Mouse (Mus musculus): ENCODE results near the gene Tle6.

Gene Tle6

GRCm38 (mm10) chr10:81562411-81562810 lies 38.5 kb downstream of the Tle6 start:
- no peak for DNase-seq (ENCODE audit: low spot score)

GRCm38 (mm10) chr10:81560719-81561459 lies 40.0 kb downstream of the Tle6 start:
- DNase-seq (ENCODE audit: low spot score): peak; percentile 42

GRCm38 (mm10) chr10:81559627-81560539 lies 41.0 kb downstream of the Tle6 start:
- DNase-seq (ENCODE audit: low spot score): peak; percentile 23

GRCm38 (mm10) chr10:81559163-81559626 lies 41.7 kb downstream of the Tle6 start, which contains the start of gene Aes:
Aes (plus strand) TSS chr10:81559488.
- peak; percentile 31 for DNase-seq (ENCODE audit: low spot score)

GRCm38 (mm10) chr10:81557491-81557890 lies 43.4 kb downstream of the Tle6 start:
- no peak for DNase-seq (ENCODE audit: low spot score)

GRCm38 (mm10) chr10:81556282-81556681 lies 44.6 kb downstream of the Tle6 start:
- DNase-seq (ENCODE audit: low spot score): no peak

GRCm38 (mm10) chr10:81553807-81554755 lies 46.8 kb downstream of the Tle6 start:
- no peak for DNase-seq (ENCODE audit: low spot score)

- DNase-seq (ENCODE audit: low spot score): peak; percentile 42
These were observed 47.6 kb downstream of the Tle6 start for GRCm38 (mm10) chr10:81553232-81553631.

GRCm38 (mm10) chr10:81551597-81552102 lies 49.2 kb downstream of the Tle6 start:
- DNase-seq (ENCODE audit: low spot score): peak; percentile 62

GRCm38 (mm10) chr10:81550257-81550656 lies 50.6 kb downstream of the Tle6 start:
- peak; percentile 89 for DNase-seq (ENCODE audit: low spot score)

GRCm38 (mm10) chr10:81548944-81549343 lies 51.9 kb downstream of the Tle6 start:
- no peak for DNase-seq (ENCODE audit: low spot score)

- no peak for DNase-seq (ENCODE audit: low spot score)
These were observed 53.9 kb downstream of the Tle6 start for GRCm38 (mm10) chr10:81546788-81547571.

- DNase-seq (ENCODE audit: low spot score): no peak
These were observed 54.5 kb downstream of the Tle6 start for GRCm38 (mm10) chr10:81546332-81546731.

- DNase-seq (ENCODE audit: low spot score): peak; percentile 99
These were observed 55.6 kb downstream of the Tle6 start, which contains the start of gene Gna11 for GRCm38 (mm10) chr10:81545161-81545747. Gna11 (minus strand) TSS chr10:81545190.

- peak; percentile 57 for DNase-seq (ENCODE audit: low spot score)
These were observed 56.3 kb downstream of the Tle6 start for GRCm38 (mm10) chr10:81544296-81545160.

- no peak for DNase-seq (ENCODE audit: low spot score)
These were observed 57.2 kb downstream of the Tle6 start for GRCm38 (mm10) chr10:81543633-81544032.

GRCm38 (mm10) chr10:81542727-81543460 lies 58.0 kb downstream of the Tle6 start:
- no peak for DNase-seq (ENCODE audit: low spot score)

GRCm38 (mm10) chr10:81541803-81542202 lies 59.1 kb downstream of the Tle6 start:
- no peak for DNase-seq (ENCODE audit: low spot score)
